Mouse (Mus musculus) left cerebral cortex, postnatal 4 days (tissue): ENCODE data around the gene Sept10. TPM values are rescaled to one million over a fixed set of nuclear protein-coding genes. Genes with fewer than 3 reads are reported as not detected.

Source experiments
- total RNA-seq, 2 experiments: library from RNA; stranded (reverse); gene quantifications; 2 replicates each; pipeline ENCODE4 v1.2.3; 2021

Gene Sept10
- total RNA-seq, 2 experiments from 2014 or later = 16.7 to 18.4 TPM

Other genes starting within 250 kb of the Sept10 start
- gene Sowahc, start 106 bp upstream of the Sept10 start, total RNA-seq = 10 to 100 TPM; 15.0 to 17.7 TPM
- gene P4ha1, start 101.4 kb upstream of the Sept10 start, total RNA-seq = 10 to 100 TPM; 21.1 to 21.8 TPM
- 10 to 100 TPM; 45.0 to 48.3 TPM for gene Gm10273, start 173.8 kb upstream of the Sept10 start, total RNA-seq
- gene Pla2g12b, start 181.8 kb upstream of the Sept10 start, total RNA-seq = not detected
- under 1 TPM in 1 of 2 experiments, not detected in 1; 0.32 TPM for gene Oit3, start 219.9 kb upstream of the Sept10 start, total RNA-seq